Mouse (Mus musculus) bone marrow, adult 2 months (tissue): ENCODE measurements around the gene March10.

Experiments
- CTCF ChIP-seq: fragments of 200-500 bp; IDR thresholded peaks from 2 replicates; pipeline ENCODE4 v1.5.1; 2011; ENCODE audit warnings: low read length, control low read depth; ENCODE audit not compliant: control insufficient read depth, insufficient read depth
- POLR2A ChIP-seq: fragments of 200-500 bp; IDR thresholded peaks from 2 replicates; pipeline ENCODE4 v1.6.1; 2011; ENCODE audit warnings: low read depth, mild to moderate bottlenecking, control low read depth, low read length, borderline replicate concordance; ENCODE audit not compliant: control insufficient read depth

DNA sequence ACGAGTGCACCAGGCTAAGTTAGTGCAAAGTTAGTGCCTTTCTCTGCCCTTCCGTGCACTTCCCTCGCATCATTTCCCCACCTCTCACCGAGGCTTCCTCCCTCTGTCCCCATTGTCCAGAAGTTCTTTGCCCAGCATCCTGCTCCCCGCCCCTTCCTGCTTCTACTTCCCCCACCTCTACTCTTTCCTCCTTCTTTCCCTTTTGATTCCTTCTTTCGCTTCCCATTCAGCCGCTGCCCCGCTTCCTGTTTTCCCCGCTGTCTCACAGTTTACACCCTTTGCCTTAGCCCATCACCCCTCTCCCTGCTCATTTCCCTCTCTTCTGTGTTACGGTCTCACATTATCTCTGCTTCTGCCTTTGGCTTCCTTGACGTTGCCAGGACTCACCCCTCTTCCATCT, 49.8 kb upstream of the March10 start:
- TF ChIP-seq CTCF (no peak), POLR2A (no peak)
